Mouse (Mus musculus) CH12F3 (cell line): ENCODE data around the gene Wdr77.
"Not testable (repeated sequence)": the region's sequence is repeated elsewhere in the genome, so short reads cannot be mapped to it uniquely, and the experiment has no call there.

Experiments used
- in situ Hi-C: fragments of 300-500 bp; cut with MboI; formaldehyde crosslinking; loops from 2 replicates; pipeline ENCODE4 v1.14.3; 2020; ENCODE audit warnings: low sequenced_read_pairs

The Wdr77 gene

GRCm38 (mm10) chr3:105958974-105959580 lies at the start of gene Wdr77:
Wdr77 (plus strand) TSS chr3:105959369.
- in situ Hi-C loops = no loop called here

- in situ Hi-C loops = no loop called here
These were observed 48.5 kb upstream of the Wdr77 start for GRCm38 (mm10) chr3:105910519-105911190.

GRCm38 (mm10) chr3:105912097-105912880 lies 46.9 kb upstream of the Wdr77 start:
- in situ Hi-C loops = no loop called here

GRCm38 (mm10) chr3:105913839-105914681 lies 45.1 kb upstream of the Wdr77 start:
- in situ Hi-C loops = no loop called here

- in situ Hi-C loops = no loop called here
These were observed 43.9 kb upstream of the Wdr77 start for GRCm38 (mm10) chr3:105915281-105915680.

GRCm38 (mm10) chr3:105916455-105916854 lies 42.7 kb upstream of the Wdr77 start:
- in situ Hi-C loops = not testable (repeated sequence)

GRCm38 (mm10) chr3:105917656-105918354 lies 41.4 kb upstream of the Wdr77 start:
- in situ Hi-C loops = no loop called here

GRCm38 (mm10) chr3:105918355-105918745 lies 40.8 kb upstream of the Wdr77 start:
- in situ Hi-C loops = no loop called here

- in situ Hi-C loops = not testable (repeated sequence)
These were observed 38.4 kb upstream of the Wdr77 start for GRCm38 (mm10) chr3:105920743-105921142.

- in situ Hi-C loops = no loop called here
These were observed 37.2 kb upstream of the Wdr77 start for GRCm38 (mm10) chr3:105921959-105922358.

- in situ Hi-C loops = no loop called here
These were observed 34.6 kb upstream of the Wdr77 start for GRCm38 (mm10) chr3:105924616-105925015.

- in situ Hi-C loops = no loop called here
These were observed 31.5 kb upstream of the Wdr77 start for GRCm38 (mm10) chr3:105927561-105928194.

- in situ Hi-C loops = no loop called here
These were observed 31.0 kb upstream of the Wdr77 start for GRCm38 (mm10) chr3:105928195-105928569.

- in situ Hi-C loops = no loop called here
These were observed 30.4 kb upstream of the Wdr77 start for GRCm38 (mm10) chr3:105928781-105929180.

- in situ Hi-C loops = no loop called here
These were observed 29.3 kb upstream of the Wdr77 start for GRCm38 (mm10) chr3:105929821-105930220.

GRCm38 (mm10) chr3:105931095-105931494 lies 28.1 kb upstream of the Wdr77 start:
- in situ Hi-C loops = no loop called here

- in situ Hi-C loops = no loop called here
These were observed 26.7 kb upstream of the Wdr77 start, which contains the start of gene I830077J02Rik for GRCm38 (mm10) chr3:105932240-105933071. I830077J02Rik (minus strand) TSS chr3:105932664.

GRCm38 (mm10) chr3:105933926-105934325 lies 25.2 kb upstream of the Wdr77 start:
- in situ Hi-C loops = no loop called here

- in situ Hi-C loops = no loop called here
These were observed 24.1 kb upstream of the Wdr77 start for GRCm38 (mm10) chr3:105935033-105935432.
